Mouse (Mus musculus) ES-Bruce4 (cell line): Measurements from ENCODE around the gene Tsc22d2. TPM values are rescaled to one million over a fixed set of nuclear protein-coding genes. Genes with fewer than 3 reads are reported as not detected.

Experiments used
- H3K27ac ChIP-seq: 2 replicates; pipeline ENCODE4 v1.5.1; 2012; ENCODE audit warnings: low read length, inconsistent platforms; ENCODE audit not compliant: insufficient read depth
- H3K27me3 ChIP-seq: 2 replicates; pipeline ENCODE4 v1.6.1; 2012; ENCODE audit warnings: mild to moderate bottlenecking, low read length, inconsistent platforms; ENCODE audit not compliant: control insufficient read depth, poor library complexity, insufficient read depth, severe bottlenecking
- H3K36me3 ChIP-seq: 2 replicates; pipeline ENCODE4 v1.6.1; 2012; ENCODE audit warnings: inconsistent platforms, mild to moderate bottlenecking, low read length, moderate library complexity; ENCODE audit not compliant: control insufficient read depth, poor library complexity, insufficient read depth, severe bottlenecking
- H3K4me1 ChIP-seq: one replicate; pipeline ENCODE4 v1.8.1; 2011; ENCODE audit warnings: low read length; ENCODE audit not compliant: control insufficient read depth, insufficient read depth
- H3K4me3 ChIP-seq: 2 replicates; pipeline ENCODE4 v1.5.1; 2011; ENCODE audit warnings: low read depth, mild to moderate bottlenecking, low read length
- H3K9ac ChIP-seq: 2 replicates; pipeline ENCODE4 v1.6.1; 2012; ENCODE audit warnings: low read depth, mild to moderate bottlenecking, inconsistent platforms; ENCODE audit not compliant: poor library complexity, severe bottlenecking
- H3K9me3 ChIP-seq: replicated peaks from 2 replicates; pipeline ENCODE4 v1.6.1; 2012; ENCODE audit warnings: mild to moderate bottlenecking, low read length, inconsistent platforms; ENCODE audit not compliant: control insufficient read depth, poor library complexity, insufficient read depth, severe bottlenecking
- CTCF ChIP-seq: IDR thresholded peaks from one replicate; pipeline ENCODE4 v1.8.1; 2011; ENCODE audit warnings: low read depth, low read length
- EP300 ChIP-seq: IDR thresholded peaks from 2 replicates; pipeline ENCODE4 v1.6.1; 2011; ENCODE audit warnings: low read depth, low read length; ENCODE audit not compliant: insufficient read depth
- POLR2A ChIP-seq: IDR thresholded peaks from one replicate; pipeline ENCODE4 v1.8.1; 2011; ENCODE audit warnings: low read length; ENCODE audit not compliant: insufficient read depth
- polyA plus RNA-seq: library from polyadenylated mRNA; stranded (reverse); fragments of >200 nt; gene quantifications from 2 replicates; pipeline ENCODE4 v1.2.4, GENCODE M21; 2011; ENCODE audit warnings: low read depth; ENCODE audit not compliant: missing spikeins, insufficient read depth, insufficient read length

Gene Tsc22d2
- polyA plus RNA-seq, 1 experiment = 29.6 TPM

- no peaks in the 10 kb centered on the region for H3K27me3 ChIP-seq
- no peaks in the 10 kb centered on the region for H3K36me3 ChIP-seq
- no peaks in the 10 kb centered on the region for H3K4me1 ChIP-seq
- no peak overlapping the region for H3K4me3 ChIP-seq
- TF ChIP-seq EP300 (no peak), CTCF (no peak), POLR2A (no peak)
- H3K9me3 ChIP-seq = no peaks in the 10 kb centered on the region
- H3K9ac ChIP-seq = no peak overlapping the region
- H3K27ac ChIP-seq = no peak overlapping the region
Measured at GRCm38 (mm10) chr3:58399931-58400330, 14.6 kb upstream of the Tsc22d2 start.

GRCm38 (mm10) chr3:58411669-58412068 lies 2.8 kb upstream of the Tsc22d2 start:
- H3K9me3 ChIP-seq = no peaks in the 10 kb centered on the region
- no peak overlapping the region for H3K4me3 ChIP-seq
- H3K36me3 ChIP-seq = no peaks in the 10 kb centered on the region
- TF ChIP-seq EP300 (no peak), POLR2A (no peak), CTCF (no peak)
- no peaks in the 10 kb centered on the region for H3K27me3 ChIP-seq
- no peak overlapping the region for H3K9ac ChIP-seq
- H3K4me1 ChIP-seq = no peaks in the 10 kb centered on the region
- H3K27ac ChIP-seq = no peak overlapping the region

DNA sequence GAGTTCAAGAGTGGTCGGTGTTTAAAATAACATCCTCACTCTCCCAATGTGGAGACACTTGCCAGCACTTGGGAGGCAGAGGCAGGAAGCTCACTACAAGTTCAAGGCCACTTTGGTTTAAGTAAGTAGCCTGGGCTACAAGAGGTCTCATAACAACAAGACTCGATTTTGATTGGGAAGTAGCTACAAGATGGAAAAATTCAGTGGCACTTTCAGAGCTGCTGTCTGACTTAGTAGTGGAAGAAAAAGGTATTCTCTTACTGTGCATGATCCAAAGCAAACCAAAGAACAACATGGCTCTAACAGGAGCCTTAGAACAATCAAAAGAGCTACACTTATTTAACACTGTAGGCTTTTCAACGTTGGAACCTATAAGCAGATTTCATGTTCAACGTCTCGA lies 844 bp upstream of the Tsc22d2 start:
- no peaks in the 10 kb centered on the region for H3K27me3 ChIP-seq
- no peak overlapping the region for H3K4me3 ChIP-seq
- peak overlapping the region; percentile 96 for H3K9ac ChIP-seq
- peak overlapping the region; percentile 69 for H3K27ac ChIP-seq
- no peaks in the 10 kb centered on the region for H3K36me3 ChIP-seq
- TF ChIP-seq CTCF (no peak), EP300 (no peak), POLR2A (no peak)
- H3K4me1 ChIP-seq = no peaks in the 10 kb centered on the region
- H3K9me3 ChIP-seq = no peaks in the 10 kb centered on the region

GRCm38 (mm10) chr3:58414986-58415883 lies 720 bp downstream of the Tsc22d2 start:
- Histone ChIP-seq H3K27me3 (no peaks in the 10 kb centered on the region), H3K27ac (peak overlapping the region; percentile 34), H3K9ac (peak overlapping the region; percentile 96), H3K4me1 (no peaks in the 10 kb centered on the region), H3K9me3 (no peaks in the 10 kb centered on the region), H3K4me3 (peak overlapping the region; percentile 58), H3K36me3 (no peaks in the 10 kb centered on the region)
- TF ChIP-seq EP300 (no peak), POLR2A (no peak), CTCF (no peak)

- H3K9me3 ChIP-seq = no peaks in the 10 kb centered on the region
- no peak overlapping the region for H3K27ac ChIP-seq
- H3K27me3 ChIP-seq = no peaks in the 10 kb centered on the region
- TF ChIP-seq POLR2A (no peak), CTCF (peak; percentile 25)
- peak overlapping the region; percentile 58 for H3K4me3 ChIP-seq
- H3K36me3 ChIP-seq = no peaks in the 10 kb centered on the region
- peak overlapping the region; percentile 96 for H3K9ac ChIP-seq
- no peaks in the 10 kb centered on the region for H3K4me1 ChIP-seq
Measured at GRCm38 (mm10) chr3:58415884-58416725, 1.6 kb downstream of the Tsc22d2 start.
